Mouse (Mus musculus): ENCODE measurements around the gene Gas2l2. TPM values are rescaled to one million over a fixed set of nuclear protein-coding genes. Genes with fewer than 3 reads are reported as not detected.

The Gas2l2 gene
- polyA plus RNA-seq, 1 experiment, result not detected

GRCm38 (mm10) chr11:83457912-83458601, 28.8 kb upstream of the Gas2l2 start:
- Histone ChIP-seq H3K4me3 (ENCODE audit: insufficient read depth, low read length) (no peak overlapping the region), H3K27ac (ENCODE audit: insufficient read depth, low read depth, low read length) (no peak overlapping the region), H3K4me1 (ENCODE audit: control insufficient read depth, insufficient read depth, low read length) (peaks cover 15% of the 10 kb centered on the region)
- TF ChIP-seq POLR2A (IDR thresholded peaks at IDR 0.05; ENCODE audit: borderline replicate concordance, low read depth, low read length), result no peak
- no peak for TF ChIP-seq CTCF (IDR thresholded peaks at IDR 0.05; ENCODE audit: low read depth, low read length)

GRCm38 (mm10) chr11:83457257-83457656, 28.0 kb upstream of the Gas2l2 start:
- Histone ChIP-seq H3K4me3 (ENCODE audit: insufficient read depth, low read length) (no peak overlapping the region), H3K4me1 (ENCODE audit: control insufficient read depth, insufficient read depth, low read length) (peaks cover 14% of the 10 kb centered on the region), H3K27ac (ENCODE audit: insufficient read depth, low read depth, low read length) (no peak overlapping the region)
- TF ChIP-seq CTCF (IDR thresholded peaks at IDR 0.05; ENCODE audit: low read depth, low read length) (no peak), POLR2A (IDR thresholded peaks at IDR 0.05; ENCODE audit: borderline replicate concordance, low read depth, low read length) (no peak)

GRCm38 (mm10) chr11:83455608-83456007, 26.4 kb upstream of the Gas2l2 start:
- no peak overlapping the region for H3K27ac ChIP-seq (ENCODE audit: insufficient read depth, low read depth, low read length)
- H3K4me3 ChIP-seq (ENCODE audit: insufficient read depth, low read length), result no peak overlapping the region
- TF ChIP-seq POLR2A (IDR thresholded peaks at IDR 0.05; ENCODE audit: borderline replicate concordance, low read depth, low read length) (no peak), CTCF (IDR thresholded peaks at IDR 0.05; ENCODE audit: low read depth, low read length) (no peak)
- peaks cover 13% of the 10 kb centered on the region for H3K4me1 ChIP-seq (ENCODE audit: control insufficient read depth, insufficient read depth, low read length)

GRCm38 (mm10) chr11:83454548-83454947, 25.3 kb upstream of the Gas2l2 start:
- Histone ChIP-seq H3K27ac (ENCODE audit: insufficient read depth, low read depth, low read length) (no peak overlapping the region), H3K4me1 (ENCODE audit: control insufficient read depth, insufficient read depth, low read length) (peaks cover 7% of the 10 kb centered on the region), H3K4me3 (ENCODE audit: insufficient read depth, low read length) (no peak overlapping the region)
- TF ChIP-seq POLR2A (IDR thresholded peaks at IDR 0.05; ENCODE audit: borderline replicate concordance, low read depth, low read length) (no peak), CTCF (IDR thresholded peaks at IDR 0.05; ENCODE audit: low read depth, low read length) (no peak)

GRCm38 (mm10) chr11:83451281-83451680, 22.0 kb upstream of the Gas2l2 start:
- Histone ChIP-seq H3K4me1 (ENCODE audit: control insufficient read depth, insufficient read depth, low read length) (peaks cover 3% of the 10 kb centered on the region; the same call in 1 of the 2 replicates), H3K27ac (ENCODE audit: insufficient read depth, low read depth, low read length) (no peak overlapping the region), H3K4me3 (ENCODE audit: insufficient read depth, low read length) (no peak overlapping the region)
- TF ChIP-seq POLR2A (IDR thresholded peaks at IDR 0.05; ENCODE audit: borderline replicate concordance, low read depth, low read length) (no peak), CTCF (IDR thresholded peaks at IDR 0.05; ENCODE audit: low read depth, low read length) (no peak)

- Histone ChIP-seq H3K27ac (ENCODE audit: insufficient read depth, low read depth, low read length) (no peak overlapping the region), H3K4me3 (ENCODE audit: insufficient read depth, low read length) (no peak overlapping the region), H3K4me1 (ENCODE audit: control insufficient read depth, insufficient read depth, low read length) (peaks cover 3% of the 10 kb centered on the region; the same call in 1 of the 2 replicates)
- TF ChIP-seq CTCF (IDR thresholded peaks at IDR 0.05; ENCODE audit: low read depth, low read length) (no peak), POLR2A (IDR thresholded peaks at IDR 0.05; ENCODE audit: borderline replicate concordance, low read depth, low read length) (no peak)
Measured at GRCm38 (mm10) chr11:83450550-83450949, 21.3 kb upstream of the Gas2l2 start.

- TF ChIP-seq CTCF (IDR thresholded peaks at IDR 0.05; ENCODE audit: low read depth, low read length), result no peak
- TF ChIP-seq POLR2A (IDR thresholded peaks at IDR 0.05; ENCODE audit: borderline replicate concordance, low read depth, low read length), result no peak
- no peak overlapping the region for H3K27ac ChIP-seq (ENCODE audit: insufficient read depth, low read depth, low read length)
- H3K4me3 ChIP-seq (ENCODE audit: insufficient read depth, low read length), result no peak overlapping the region
- H3K4me1 ChIP-seq (ENCODE audit: control insufficient read depth, insufficient read depth, low read length), result no peaks in the 10 kb centered on the region
Measured at GRCm38 (mm10) chr11:83449298-83449697, 20.0 kb upstream of the Gas2l2 start.

GRCm38 (mm10) chr11:83448927-83449236, 19.6 kb upstream of the Gas2l2 start:
- no peaks in the 10 kb centered on the region for H3K4me1 ChIP-seq (ENCODE audit: control insufficient read depth, insufficient read depth, low read length)
- TF ChIP-seq CTCF (IDR thresholded peaks at IDR 0.05; ENCODE audit: low read depth, low read length) (no peak), POLR2A (IDR thresholded peaks at IDR 0.05; ENCODE audit: borderline replicate concordance, low read depth, low read length) (no peak)
- H3K4me3 ChIP-seq (ENCODE audit: insufficient read depth, low read length), result no peak overlapping the region
- H3K27ac ChIP-seq (ENCODE audit: insufficient read depth, low read depth, low read length), result no peak overlapping the region

- Histone ChIP-seq H3K27ac (ENCODE audit: insufficient read depth, low read depth, low read length) (no peak overlapping the region), H3K4me3 (ENCODE audit: insufficient read depth, low read length) (no peak overlapping the region), H3K4me1 (ENCODE audit: control insufficient read depth, insufficient read depth, low read length) (no peaks in the 10 kb centered on the region)
- TF ChIP-seq CTCF (IDR thresholded peaks at IDR 0.05; ENCODE audit: low read depth, low read length) (no peak), POLR2A (IDR thresholded peaks at IDR 0.05; ENCODE audit: borderline replicate concordance, low read depth, low read length) (no peak)
Measured at GRCm38 (mm10) chr11:83448021-83448926, 19.0 kb upstream of the Gas2l2 start.

- no peak for TF ChIP-seq POLR2A (IDR thresholded peaks at IDR 0.05; ENCODE audit: borderline replicate concordance, low read depth, low read length)
- TF ChIP-seq CTCF (IDR thresholded peaks at IDR 0.05; ENCODE audit: low read depth, low read length), result no peak
- Histone ChIP-seq H3K4me1 (ENCODE audit: control insufficient read depth, insufficient read depth, low read length) (no peaks in the 10 kb centered on the region), H3K4me3 (ENCODE audit: insufficient read depth, low read length) (no peak overlapping the region), H3K27ac (ENCODE audit: insufficient read depth, low read depth, low read length) (no peak overlapping the region)
Measured at GRCm38 (mm10) chr11:83447612-83448011, 18.4 kb upstream of the Gas2l2 start.
